In the genomic region with DNA sequence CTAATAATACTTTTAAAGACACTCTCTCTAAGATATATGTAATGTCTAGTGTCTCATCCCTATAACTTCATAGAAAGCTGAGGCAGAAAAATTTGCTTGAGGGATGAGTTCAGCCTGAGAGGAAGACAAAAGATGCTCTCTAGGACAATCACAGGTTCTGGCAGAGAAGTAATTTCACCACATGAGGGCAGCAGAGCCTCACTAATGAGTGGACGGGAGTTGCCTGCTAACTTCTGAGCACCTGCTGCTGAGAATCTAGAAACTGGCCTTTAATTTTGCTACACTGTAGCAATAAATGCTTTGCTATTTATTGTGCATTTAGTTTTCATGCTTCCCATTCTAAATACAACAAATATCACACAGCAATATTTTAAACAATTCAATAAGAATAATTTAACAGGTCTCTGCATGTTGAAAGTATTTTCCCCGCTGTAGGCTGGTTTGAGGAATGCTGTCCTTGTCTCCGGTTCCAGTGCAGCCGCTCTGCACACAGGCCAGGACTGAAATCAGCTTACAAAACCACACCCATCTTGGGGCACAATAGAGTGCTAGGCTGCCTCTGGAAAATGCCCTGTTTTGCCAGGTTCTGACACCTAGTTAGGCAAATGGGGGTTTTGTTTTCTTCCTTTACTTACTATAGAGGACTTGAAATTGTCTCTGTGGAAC, we compare ENCODE assay signal across 9 mouse cellular contexts. TPM values are rescaled to one million over a fixed set of nuclear protein-coding genes. Genes with fewer than 3 reads are reported as not detected.
DNase-seq lines count a peak whose midpoint lies in the region; ATAC-seq and TF ChIP-seq lines count a peak whose summit lies in the region.
"Had no signal": no experiment of that assay in that cellular context is flagged by ENCODE, and none has a peak within 500 bp of the region (broad histone marks: within the 10 kb centered on the region; RNA-seq: fewer than 3 reads in every experiment).

No protein-coding gene starts in this region.

- H3K4me1 ChIP-seq in bone marrow, adult 2 months (ENCODE audit: control insufficient read depth, insufficient read depth, low read length): no peaks in the 10 kb centered on the region
- H3K4me1 ChIP-seq in embryonic fibroblast, embryonic 13.5 days (ENCODE audit: control insufficient read depth, insufficient read depth, low read length): peaks cover 4% of the 10 kb centered on the region; the same call in 1 of the 2 replicates
- H3K4me1 ChIP-seq in lung, postnatal 0 days (ENCODE audit: insufficient read depth, low read depth, low read length): no peaks in the 10 kb centered on the region
- H3K4me1 ChIP-seq: limb, embryonic 15.5 days had no signal

- no peak overlapping the region for H3K9ac ChIP-seq in lung, postnatal 0 days (replicated peaks; ENCODE audit: low read depth)
- H3K9ac ChIP-seq: limb, embryonic 15.5 days had no signal

- no peak overlapping the region for H3K4me3 ChIP-seq in bone marrow, adult 2 months (replicated peaks; ENCODE audit: control insufficient read depth, low read depth, low read length)
- no peak overlapping the region for H3K4me3 ChIP-seq in embryonic fibroblast, embryonic 13.5 days (ENCODE audit: insufficient read depth, low read length)
- H3K4me3 ChIP-seq in lung, postnatal 0 days (ENCODE audit: low read depth, low read length): no peak overlapping the region
- H3K4me3 ChIP-seq: limb, embryonic 15.5 days had no signal

- H3K4me2 ChIP-seq in lung, postnatal 0 days (replicated peaks; ENCODE audit: low read depth, low read length): no peak overlapping the region
- H3K4me2 ChIP-seq: limb, embryonic 15.5 days had no signal

- TF ChIP-seq CTCF in bone marrow, adult 2 months (IDR thresholded peaks at IDR 0.05; ENCODE audit: control insufficient read depth, insufficient read depth, low read length): peak; percentile 68
- peak; percentile 71; the same call in 1 of the 2 replicates for TF ChIP-seq CTCF in embryonic fibroblast, embryonic 13.5 days (IDR thresholded peaks at IDR 0.05; ENCODE audit: borderline replicate concordance, insufficient read depth, low read length)
- peak; percentile 90 for TF ChIP-seq CTCF in lung, postnatal 0 days (IDR thresholded peaks at IDR 0.05)

- TF ChIP-seq EP300 in lung, postnatal 0 days (IDR thresholded peaks at IDR 0.05): no peak

- H3K27ac ChIP-seq in bone marrow, adult 2 months (ENCODE audit: control insufficient read depth, insufficient read depth, low read depth, low read length, poor library complexity): no peak overlapping the region
- H3K27ac ChIP-seq in embryonic fibroblast, embryonic 13.5 days (ENCODE audit: insufficient read depth, low read length): no peak overlapping the region
- no peak overlapping the region for H3K27ac ChIP-seq in lung, postnatal 0 days (ENCODE audit: low read length)
- H3K27ac ChIP-seq: limb, embryonic 15.5 days had no signal

- ATAC-seq in CD4-positive, CD25-positive, alpha-beta regulatory T cell, adult 4 months: no peak
- ATAC-seq in lung, postnatal 0 days: peak; percentile 33; the same call in 1 of the 2 replicates

- WGBS in bone marrow, adult 2 months: 56% methylated on average over 4 of the region's 4 CpGs
- 29% methylated on average over 4 of the region's 4 CpGs for WGBS in lung, postnatal 0 days

- H3K27me3 ChIP-seq in lung, postnatal 0 days (replicated peaks; ENCODE audit: insufficient read depth, low read length): no peaks in the 10 kb centered on the region

- TF ChIP-seq POLR2A in bone marrow, adult 2 months (IDR thresholded peaks at IDR 0.05; ENCODE audit: borderline replicate concordance, control insufficient read depth, low read depth, low read length): no peak
- TF ChIP-seq POLR2A in embryonic fibroblast, embryonic 13.5 days (IDR thresholded peaks at IDR 0.05; ENCODE audit: low read depth, low read length): no peak

- peak; percentile 87 for DNase-seq in CD4-positive, CD25-positive, alpha-beta regulatory T cell, adult 2 months (ENCODE audit: low read depth, low spot score)
- peak; percentile 70 for DNase-seq in A20 (ENCODE audit: low read depth, low spot score)
- peak; percentile 82 to 84 for DNase-seq in kidney, postnatal 4 days
- DNase-seq in lung, postnatal 0 days (ENCODE audit: low spot score): peak; percentile 79
- peak; percentile 39 for DNase-seq in skeletal muscle tissue, adult 2 months (ENCODE audit: low read depth, low spot score)

- H3K9me3 ChIP-seq in lung, postnatal 0 days (ENCODE audit: low read length): no peaks in the 10 kb centered on the region
- H3K9me3 ChIP-seq: limb, embryonic 15.5 days had no signal

- H3K36me3 ChIP-seq in lung, postnatal 0 days (ENCODE audit: insufficient read depth, low read length): no peaks in the 10 kb centered on the region
- H3K36me3 ChIP-seq: limb, embryonic 15.5 days had no signal

RNA-seq across cellular contexts. Expression of a gene that starts 5.1 kb away (rescaled TPM):
- not detected for polyA plus RNA-seq in CD4-positive, CD25-positive, alpha-beta regulatory T cell, adult 4 months (2017; shearing (Covaris generic))
- not detected in 2 replicates for polyA plus RNA-seq in bone marrow, adult 2 months (2011; ENCODE audit: insufficient read depth, insufficient read length, low replicate concordance, missing spikeins)
- polyA plus RNA-seq in embryonic fibroblast, embryonic 13.5 days (2011; ENCODE audit: insufficient read length, low read depth, missing spikeins): not detected in 2 replicates
- not detected in 2 replicates for polyA plus RNA-seq in lung, postnatal 0 days (2015; fragmentation: Nextera tagmentation; extraction: Ambion mirVana)
- polyA plus RNA-seq: limb, embryonic 15.5 days had no signal

RNA-seq across cellular contexts. Expression of a gene that starts 54.0 kb away (rescaled TPM):
- 100 to 1,000 TPM; 111 to 235 TPM for polyA plus RNA-seq in CD4-positive, CD25-positive, alpha-beta regulatory T cell, adult 4 months (2017; shearing (Covaris generic))
- 781 and 1,032 TPM in 2 replicates for polyA plus RNA-seq in bone marrow, adult 2 months (2011; ENCODE audit: insufficient read depth, insufficient read length, low replicate concordance, missing spikeins)
- 352 and 487 TPM in 2 replicates for polyA plus RNA-seq in embryonic fibroblast, embryonic 13.5 days (2011; ENCODE audit: insufficient read length, low read depth, missing spikeins)
- 101 and 141 TPM in 2 replicates for polyA plus RNA-seq in lung, postnatal 0 days (2015; fragmentation: Nextera tagmentation; extraction: Ambion mirVana)
